Mouse (Mus musculus) midbrain, embryonic 10.5 days (tissue): Measurements from ENCODE around the gene Usp24. TPM values are rescaled to one million over a fixed set of nuclear protein-coding genes. Genes with fewer than 3 reads are reported as not detected.

Experiments
- DNase-seq: peaks from one replicate; pipeline ENCODE4 v3.0.0-alpha.2; 2017; ENCODE audit warnings: low spot score
- H3K27ac ChIP-seq: fragments of 300-500 bp; sonication (generic); replicated peaks from 2 replicates; pipeline ENCODE4 v1.5.1; 2016; ENCODE audit warnings: mild to moderate bottlenecking
- H3K27me3 ChIP-seq: fragments of 300-500 bp; sonication (generic); 2 replicates; pipeline ENCODE4 v1.6.1; 2016; ENCODE audit warnings: low read depth, mild to moderate bottlenecking; ENCODE audit not compliant: poor library complexity, severe bottlenecking
- H3K36me3 ChIP-seq: fragments of 300-500 bp; sonication (generic); 2 replicates; pipeline ENCODE4 v1.6.1; 2016; ENCODE audit warnings: mild to moderate bottlenecking, moderate library complexity
- H3K4me1 ChIP-seq: fragments of 300-500 bp; sonication (generic); 2 replicates; pipeline ENCODE4 v1.6.1; 2016
- H3K4me3 ChIP-seq: fragments of 300-500 bp; sonication (generic); 2 replicates; pipeline ENCODE4 v1.5.1; 2016; ENCODE audit warnings: mild to moderate bottlenecking, moderate library complexity
- H3K9me3 ChIP-seq: fragments of 300-500 bp; sonication (generic); replicated peaks from 2 replicates; pipeline ENCODE4 v1.6.1; 2016; ENCODE audit warnings: mild to moderate bottlenecking
- WGBS: fragments of 180-500 bp; shearing (Covaris S2); methylation state at CpG from one replicate; pipeline ENCODE4 v1.1.7; 2016; 5-methylcytosine and 5-hydroxymethylcytosine counted together
- polyA plus RNA-seq: library from polyadenylated mRNA; unstranded; fragments of >200 nt; fragmentation: Nextera tagmentation; extraction: Ambion mirVana; gene quantifications from 2 replicates; pipeline ENCODE4 v1.2.1, GENCODE M21; 2016

The Usp24 gene
- polyA plus RNA-seq, 1 experiment from 2014 or later: 6.4 TPM

- Histone ChIP-seq H3K27me3 (peaks cover 10% of the 10 kb centered on the region; the same call in 1 of the 2 replicates), H3K4me1 (peaks cover 37% of the 10 kb centered on the region), H3K4me3 (no peak overlapping the region), H3K27ac (no peak overlapping the region; the same call in 1 of the 2 replicates), H3K36me3 (no peaks in the 10 kb centered on the region), H3K9me3 (no peaks in the 10 kb centered on the region)
- 74% methylated on average over 3 of the region's 3 CpGs for WGBS
- no peak for DNase-seq
These were observed 164.5 kb downstream of the Usp24 start for GRCm38 (mm10) chr4:106480545-106480944.

DNA sequence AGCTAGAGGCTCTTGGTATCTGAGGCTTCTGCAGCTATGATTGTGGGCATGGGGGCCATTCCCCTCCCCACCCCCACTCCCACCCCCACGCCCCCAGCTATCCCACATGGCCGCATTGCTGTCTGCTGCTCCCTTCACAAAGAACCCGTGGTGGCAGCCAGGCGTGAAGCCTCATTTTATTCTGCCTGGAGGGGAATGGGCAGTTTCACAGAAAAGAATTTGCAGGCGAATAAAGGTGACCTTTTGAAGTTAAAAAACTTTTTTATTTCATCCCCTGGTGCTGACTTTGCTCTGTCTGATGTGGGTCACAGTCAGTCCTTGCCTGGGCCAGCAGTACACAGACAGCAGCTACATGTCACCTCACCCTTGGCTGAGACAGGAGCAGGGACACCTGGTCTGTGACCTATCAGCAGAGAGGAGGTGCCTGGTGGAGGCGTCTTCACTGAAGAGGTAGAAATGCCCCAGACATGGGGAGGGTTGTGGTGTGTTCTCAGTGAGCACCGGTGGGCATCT is 167.3 kb downstream of the Usp24 start:
- Histone ChIP-seq H3K4me3 (no peak overlapping the region), H3K36me3 (no peaks in the 10 kb centered on the region), H3K27me3 (0 out of 2 replicates have a peak, but pooled peaks cover 10% of the 10 kb centered on the region), H3K27ac (peak overlapping the region; percentile 69), H3K9me3 (no peaks in the 10 kb centered on the region), H3K4me1 (peaks cover 37% of the 10 kb centered on the region)
- WGBS: 49% methylated on average over 7 of the region's 7 CpGs
- no peak for DNase-seq

DNA sequence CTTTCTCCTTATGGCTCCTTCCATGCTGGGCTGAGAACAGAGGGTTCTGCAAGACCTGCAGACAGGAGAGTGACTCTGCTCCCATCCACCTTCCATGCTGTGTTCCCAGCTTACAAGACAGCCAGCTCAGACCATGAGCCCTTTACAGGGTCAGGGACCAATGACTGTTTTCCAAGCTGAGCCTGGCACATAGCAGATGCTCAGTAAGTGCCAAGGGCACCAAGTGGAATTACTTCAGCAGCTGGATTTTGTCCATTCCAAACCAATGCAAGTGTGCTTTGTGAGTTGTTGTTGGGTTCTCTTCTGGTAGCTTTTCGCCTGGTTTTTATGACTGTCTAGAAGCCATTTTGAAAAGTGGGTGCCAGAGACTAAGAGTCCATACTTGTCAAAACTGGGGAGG is 167.8 kb downstream of the Usp24 start:
- Histone ChIP-seq H3K4me1 (peaks cover 37% of the 10 kb centered on the region), H3K27ac (0 out of 2 replicates have a peak overlapping the region, but pooled peaks have one; percentile 69)
- 83% methylated on average over 1 of the region's 1 CpGs for WGBS

GRCm38 (mm10) chr4:106490620-106491019 is 174.6 kb downstream of the Usp24 start:
- Histone ChIP-seq H3K4me1 (peaks cover 9% of the 10 kb centered on the region; the same call in 1 of the 2 replicates), H3K27ac (no peak overlapping the region; the same call in 1 of the 2 replicates), H3K9me3 (no peaks in the 10 kb centered on the region), H3K27me3 (no peaks in the 10 kb centered on the region), H3K4me3 (no peak overlapping the region), H3K36me3 (no peaks in the 10 kb centered on the region)
- WGBS: 72% methylated on average over 4 of the region's 4 CpGs
- DNase-seq: no peak

More for the DNA sequence above, 167.8 kb downstream of the Usp24 start:
- Histone ChIP-seq H3K4me3 (no peak overlapping the region), H3K9me3 (no peaks in the 10 kb centered on the region), H3K27me3 (0 out of 2 replicates have a peak, but pooled peaks cover 10% of the 10 kb centered on the region), H3K36me3 (no peaks in the 10 kb centered on the region)
- no peak for DNase-seq

Other genes with a start within 250 kb of the Usp24 start
- 4.7 and 5.4 TPM in 2 replicates for gene Pcsk9, start 148.1 kb downstream of the Usp24 start, polyA plus RNA-seq
- gene Bsnd, start 176.1 kb downstream of the Usp24 start, polyA plus RNA-seq: not detected in 2 replicates
- gene Dhcr24, start 244.8 kb downstream of the Usp24 start, polyA plus RNA-seq: 11.0 and 11.9 TPM in 2 replicates